Mouse (Mus musculus) lung, embryonic 15.5 days (tissue): ENCODE data around the gene Helq. TPM values are rescaled to one million over a fixed set of nuclear protein-coding genes. Genes with fewer than 3 reads are reported as not detected.

Experiments used
- ATAC-seq: fragments of 200-750 bp; cut with Nextera tagmentation; 2 replicates; pipeline ENCODE4 v1.8.0; 2017; ENCODE audit warnings: moderate number of reproducible peaks, borderline replicate concordance; ENCODE audit not compliant: low FRiP score, low TSS enrichment; ENCODE audit errors: extremely low read depth
- H3K27ac ChIP-seq: fragments of 300-500 bp; sonication (generic); 2 replicates; pipeline ENCODE4 v1.5.1; 2015; ENCODE audit warnings: moderate library complexity, mild to moderate bottlenecking, inconsistent platforms
- H3K27me3 ChIP-seq: fragments of 300-500 bp; sonication (generic); 2 replicates; pipeline ENCODE4 v1.6.1; 2015; ENCODE audit warnings: inconsistent platforms
- H3K36me3 ChIP-seq: fragments of 300-500 bp; sonication (generic); 2 replicates; pipeline ENCODE4 v1.6.1; 2015; ENCODE audit warnings: inconsistent platforms
- H3K4me1 ChIP-seq: fragments of 300-500 bp; sonication (generic); 2 replicates; pipeline ENCODE4 v1.6.1; 2015; ENCODE audit warnings: inconsistent platforms
- H3K4me2 ChIP-seq: fragments of 300-500 bp; sonication (generic); 2 replicates; pipeline ENCODE4 v1.6.1; 2015; ENCODE audit warnings: inconsistent platforms, mild to moderate bottlenecking, moderate library complexity
- H3K4me3 ChIP-seq: fragments of 300-500 bp; sonication (generic); 2 replicates; pipeline ENCODE4 v1.5.1; 2015; ENCODE audit warnings: mild to moderate bottlenecking, inconsistent platforms
- H3K9ac ChIP-seq: fragments of 300-500 bp; sonication (generic); 2 replicates; pipeline ENCODE4 v1.6.1; 2015; ENCODE audit warnings: inconsistent platforms
- H3K9me3 ChIP-seq: fragments of 300-500 bp; sonication (generic); 2 replicates; pipeline ENCODE4 v1.6.1; 2016; ENCODE audit warnings: inconsistent platforms
- WGBS: fragments of 180-500 bp; shearing (Covaris S2); methylation state at CpG from one replicate; pipeline ENCODE4 v1.1.7; 2015; 5-methylcytosine and 5-hydroxymethylcytosine counted together
- polyA plus RNA-seq: library from polyadenylated mRNA; unstranded; fragments of >200 nt; fragmentation: Nextera tagmentation; extraction: Ambion mirVana; gene quantifications from 2 replicates; pipeline ENCODE4 v1.2.1, GENCODE M21; 2015

Helq gene
- polyA plus RNA-seq, 1 experiment from 2014 or later: 14.7 TPM

GRCm38 (mm10) chr5:100775778-100776404 is 22.5 kb downstream of the Helq start:
- WGBS: 69% methylated on average over 13 of the region's 13 CpGs
- peaks cover 34% of the 10 kb centered on the region for H3K36me3 ChIP-seq
- no peak overlapping the region for H3K27ac ChIP-seq
- H3K27me3 ChIP-seq: no peaks in the 10 kb centered on the region
- no peaks in the 10 kb centered on the region for H3K9me3 ChIP-seq
- no peak overlapping the region for H3K9ac ChIP-seq
- no peak overlapping the region for H3K4me2 ChIP-seq
- ATAC-seq: no peak
- H3K4me1 ChIP-seq: no peaks in the 10 kb centered on the region
- H3K4me3 ChIP-seq: no peak overlapping the region

- no peak overlapping the region for H3K27ac ChIP-seq
- H3K9ac ChIP-seq: no peak overlapping the region
- no peak overlapping the region for H3K4me2 ChIP-seq
- no peaks in the 10 kb centered on the region for H3K4me1 ChIP-seq
- no peak overlapping the region for H3K4me3 ChIP-seq
- peaks cover 34% of the 10 kb centered on the region for H3K36me3 ChIP-seq
- H3K27me3 ChIP-seq: no peaks in the 10 kb centered on the region
- 88% methylated on average over 4 of the region's 4 CpGs for WGBS
- ATAC-seq: no peak
- H3K9me3 ChIP-seq: no peaks in the 10 kb centered on the region
Measured at GRCm38 (mm10) chr5:100771575-100771974, 26.8 kb downstream of the Helq start.

- 92% methylated on average over 7 of the region's 7 CpGs for WGBS
- Histone ChIP-seq H3K9ac (no peak overlapping the region), H3K9me3 (no peaks in the 10 kb centered on the region), H3K4me1 (no peaks in the 10 kb centered on the region), H3K4me3 (no peak overlapping the region), H3K36me3 (peaks cover 51% of the 10 kb centered on the region), H3K27ac (no peak overlapping the region), H3K4me2 (no peak overlapping the region), H3K27me3 (no peaks in the 10 kb centered on the region)
- no peak for ATAC-seq
Measured at GRCm38 (mm10) chr5:100766026-100766425, 32.4 kb downstream of the Helq start.

GRCm38 (mm10) chr5:100761736-100762135 is 36.7 kb downstream of the Helq start:
- no peak overlapping the region for H3K4me3 ChIP-seq
- no peaks in the 10 kb centered on the region for H3K9me3 ChIP-seq
- H3K27ac ChIP-seq: no peak overlapping the region
- ATAC-seq: no peak
- no peaks in the 10 kb centered on the region for H3K4me1 ChIP-seq
- H3K9ac ChIP-seq: no peak overlapping the region
- no peaks in the 10 kb centered on the region for H3K27me3 ChIP-seq
- peaks cover 34% of the 10 kb centered on the region for H3K36me3 ChIP-seq
- H3K4me2 ChIP-seq: no peak overlapping the region
- WGBS: 82% methylated on average over 7 of the region's 7 CpGs

GRCm38 (mm10) chr5:100760049-100760663 is 38.2 kb downstream of the Helq start:
- Histone ChIP-seq H3K4me2 (no peak overlapping the region), H3K27me3 (no peaks in the 10 kb centered on the region), H3K4me1 (no peaks in the 10 kb centered on the region), H3K36me3 (peaks cover 25% of the 10 kb centered on the region), H3K9me3 (no peaks in the 10 kb centered on the region), H3K4me3 (no peak overlapping the region), H3K9ac (no peak overlapping the region), H3K27ac (no peak overlapping the region)
- 81% methylated on average over 10 of the region's 10 CpGs for WGBS
- ATAC-seq: no peak

GRCm38 (mm10) chr5:100758121-100758520 is 40.3 kb downstream of the Helq start:
- H3K4me3 ChIP-seq: no peak overlapping the region

GRCm38 (mm10) chr5:100753407-100753806 is 45.0 kb downstream of the Helq start:
- H3K9ac ChIP-seq: no peak overlapping the region
- no peaks in the 10 kb centered on the region for H3K36me3 ChIP-seq
- no peak for ATAC-seq
- H3K27ac ChIP-seq: no peak overlapping the region
- H3K4me3 ChIP-seq: no peak overlapping the region
- 53% methylated on average over 7 of the region's 7 CpGs for WGBS
- H3K4me2 ChIP-seq: no peak overlapping the region
- no peaks in the 10 kb centered on the region for H3K9me3 ChIP-seq
- H3K27me3 ChIP-seq: no peaks in the 10 kb centered on the region
- no peaks in the 10 kb centered on the region for H3K4me1 ChIP-seq

More at GRCm38 (mm10) chr5:100758121-100758520, 40.3 kb downstream of the Helq start:
- Histone ChIP-seq H3K4me2 (no peak overlapping the region), H3K9me3 (no peaks in the 10 kb centered on the region), H3K9ac (no peak overlapping the region), H3K4me1 (no peaks in the 10 kb centered on the region), H3K27ac (no peak overlapping the region), H3K27me3 (no peaks in the 10 kb centered on the region), H3K36me3 (peaks cover 7% of the 10 kb centered on the region)
- ATAC-seq: no peak
- WGBS: 92% methylated on average over 5 of the region's 5 CpGs

GRCm38 (mm10) chr5:100751655-100752054 is 46.7 kb downstream of the Helq start:
- WGBS: 52% methylated on average over 4 of the region's 4 CpGs
- H3K9ac ChIP-seq: no peak overlapping the region
- no peak overlapping the region for H3K4me2 ChIP-seq
- no peak for ATAC-seq
- H3K36me3 ChIP-seq: no peaks in the 10 kb centered on the region
- no peaks in the 10 kb centered on the region for H3K4me1 ChIP-seq
- H3K27ac ChIP-seq: no peak overlapping the region
- H3K9me3 ChIP-seq: no peaks in the 10 kb centered on the region
- H3K4me3 ChIP-seq: no peak overlapping the region
- no peaks in the 10 kb centered on the region for H3K27me3 ChIP-seq

- 71% methylated on average over 10 of the region's 10 CpGs for WGBS
- no peak overlapping the region for H3K4me3 ChIP-seq
- no peaks in the 10 kb centered on the region for H3K36me3 ChIP-seq
- no peak overlapping the region for H3K9ac ChIP-seq
- H3K27ac ChIP-seq: no peak overlapping the region
- H3K4me2 ChIP-seq: no peak overlapping the region
- H3K4me1 ChIP-seq: no peaks in the 10 kb centered on the region
- no peak for ATAC-seq
- H3K27me3 ChIP-seq: no peaks in the 10 kb centered on the region
- no peaks in the 10 kb centered on the region for H3K9me3 ChIP-seq
Measured at GRCm38 (mm10) chr5:100750617-100751255, 47.7 kb downstream of the Helq start.

- H3K4me1 ChIP-seq: no peaks in the 10 kb centered on the region
- no peak for ATAC-seq
- H3K4me2 ChIP-seq: no peak overlapping the region
- no peak overlapping the region for H3K4me3 ChIP-seq
- 87% methylated on average over 8 of the region's 8 CpGs for whole genome bisulfite sequencing
- no peaks in the 10 kb centered on the region for H3K36me3 ChIP-seq
- H3K9ac ChIP-seq: no peak overlapping the region
- no peaks in the 10 kb centered on the region for H3K27me3 ChIP-seq
- H3K27ac ChIP-seq: no peak overlapping the region
- H3K9me3 ChIP-seq: no peaks in the 10 kb centered on the region
Measured at GRCm38 (mm10) chr5:100738802-100739201, 59.6 kb downstream of the Helq start.

GRCm38 (mm10) chr5:100736919-100737318 is 61.5 kb downstream of the Helq start:
- Histone ChIP-seq H3K27me3 (no peaks in the 10 kb centered on the region), H3K4me3 (no peak overlapping the region), H3K27ac (no peak overlapping the region), H3K36me3 (no peaks in the 10 kb centered on the region), H3K4me1 (no peaks in the 10 kb centered on the region), H3K9ac (no peak overlapping the region), H3K9me3 (no peaks in the 10 kb centered on the region), H3K4me2 (no peak overlapping the region)
- no peak for ATAC-seq
- 80% methylated on average over 8 of the region's 8 CpGs for WGBS

- Histone ChIP-seq H3K27ac (no peak overlapping the region), H3K9ac (no peak overlapping the region), H3K4me3 (no peak overlapping the region), H3K4me1 (no peaks in the 10 kb centered on the region), H3K36me3 (no peaks in the 10 kb centered on the region), H3K9me3 (no peaks in the 10 kb centered on the region), H3K4me2 (no peak overlapping the region), H3K27me3 (no peaks in the 10 kb centered on the region)
- WGBS: 54% methylated on average over 4 of the region's 4 CpGs
- ATAC-seq: no peak
Measured at GRCm38 (mm10) chr5:100734535-100734934, 63.9 kb downstream of the Helq start.
